Mouse (Mus musculus) adrenal gland, postnatal 14 days (tissue): ENCODE results near the gene Barhl1. TPM values are rescaled to one million over a fixed set of nuclear protein-coding genes. Genes with fewer than 3 reads are reported as not detected.

ENCODE experiments used
- DNase-seq: peaks from one replicate; pipeline ENCODE4 v3.0.0; 2021; ENCODE audit warnings: mixed read lengths
- total RNA-seq: library from RNA; stranded (reverse); gene quantifications from 2 replicates; pipeline ENCODE4 v1.2.3, GENCODE M21; 2021

The Barhl1 gene
- total RNA-seq, 1 experiment from 2014 or later, result not detected

GRCm38 (mm10) chr2:28911331-28912038, 5.0 kb downstream of the Barhl1 start:
- DNase-seq, result no peak

- DNase-seq, result no peak
Observed at GRCm38 (mm10) chr2:28910877-28911276, 5.6 kb downstream of the Barhl1 start.

- no peak for DNase-seq
Observed at GRCm38 (mm10) chr2:28909818-28910710, 6.4 kb downstream of the Barhl1 start.

- DNase-seq, result no peak
Observed at GRCm38 (mm10) chr2:28909186-28909817, 7.2 kb downstream of the Barhl1 start.

- DNase-seq, result peak; percentile 70
Observed at GRCm38 (mm10) chr2:28908389-28909153, 7.9 kb downstream of the Barhl1 start.

- DNase-seq, result no peak
Observed at GRCm38 (mm10) chr2:28907691-28908388, 8.6 kb downstream of the Barhl1 start.

- peak; percentile 67 for DNase-seq
Observed at GRCm38 (mm10) chr2:28905561-28905960, 10.9 kb downstream of the Barhl1 start.

GRCm38 (mm10) chr2:28904786-28905185, 11.7 kb downstream of the Barhl1 start:
- peak; percentile 75 for DNase-seq

- DNase-seq, result peak; percentile 26
Observed at GRCm38 (mm10) chr2:28903871-28904270, 12.6 kb downstream of the Barhl1 start.

- DNase-seq, result no peak
Observed at GRCm38 (mm10) chr2:28902291-28902690, 14.2 kb downstream of the Barhl1 start.

- no peak for DNase-seq
Observed at GRCm38 (mm10) chr2:28897340-28897899, 19.0 kb downstream of the Barhl1 start.

GRCm38 (mm10) chr2:28895876-28896275, 20.6 kb downstream of the Barhl1 start:
- no peak for DNase-seq

- DNase-seq, result no peak
Observed at GRCm38 (mm10) chr2:28893526-28893925, 22.9 kb downstream of the Barhl1 start.

GRCm38 (mm10) chr2:28892796-28893195, 23.7 kb downstream of the Barhl1 start:
- no peak for DNase-seq

GRCm38 (mm10) chr2:28884914-28885313, 31.6 kb downstream of the Barhl1 start:
- DNase-seq, result no peak

GRCm38 (mm10) chr2:28882826-28883485, 33.5 kb downstream of the Barhl1 start:
- peak; percentile 14 for DNase-seq

- DNase-seq, result no peak
Observed at GRCm38 (mm10) chr2:28882047-28882446, 34.4 kb downstream of the Barhl1 start.

GRCm38 (mm10) chr2:28881275-28881674, 35.2 kb downstream of the Barhl1 start:
- peak; percentile 17 for DNase-seq

GRCm38 (mm10) chr2:28875554-28875953, 40.9 kb downstream of the Barhl1 start:
- no peak for DNase-seq

GRCm38 (mm10) chr2:28867495-28867894, 49.0 kb downstream of the Barhl1 start:
- no peak for DNase-seq

GRCm38 (mm10) chr2:28863857-28864256, 52.6 kb downstream of the Barhl1 start:
- DNase-seq, result no peak
